Mouse (Mus musculus) limb, embryonic 15.5 days (tissue): ENCODE data around the gene Opcml. TPM values are rescaled to one million over a fixed set of nuclear protein-coding genes. Genes with fewer than 3 reads are reported as not detected.

Experiments used
- ATAC-seq: fragments of 200-750 bp; cut with Nextera tagmentation; 2 replicates; pipeline ENCODE4 v1.8.0; 2017; ENCODE audit warnings: low read depth, moderate TSS enrichment; ENCODE audit not compliant: insufficient number of reproducible peaks, low FRiP score, low TSS enrichment
- H3K27ac ChIP-seq: fragments of 300-500 bp; sonication (generic); 2 replicates; pipeline ENCODE4 v1.5.1; 2015; ENCODE audit warnings: moderate library complexity, mild to moderate bottlenecking, inconsistent platforms
- H3K27me3 ChIP-seq: fragments of 300-500 bp; sonication (generic); 2 replicates; pipeline ENCODE4 v1.6.1; 2015; ENCODE audit warnings: inconsistent platforms
- H3K36me3 ChIP-seq: fragments of 300-500 bp; sonication (generic); 2 replicates; pipeline ENCODE4 v1.6.1; 2015; ENCODE audit warnings: inconsistent platforms
- H3K4me1 ChIP-seq: fragments of 300-500 bp; sonication (generic); 2 replicates; pipeline ENCODE4 v1.6.1; 2015; ENCODE audit warnings: inconsistent platforms
- H3K4me2 ChIP-seq: fragments of 300-500 bp; sonication (generic); 2 replicates; pipeline ENCODE4 v1.6.1; 2015; ENCODE audit warnings: mild to moderate bottlenecking, inconsistent platforms
- H3K4me3 ChIP-seq: fragments of 300-500 bp; sonication (generic); 2 replicates; pipeline ENCODE4 v1.5.1; 2015; ENCODE audit warnings: mild to moderate bottlenecking, inconsistent platforms
- H3K9ac ChIP-seq: fragments of 300-500 bp; sonication (generic); 2 replicates; pipeline ENCODE4 v1.6.1; 2015; ENCODE audit warnings: inconsistent platforms
- H3K9me3 ChIP-seq: fragments of 300-500 bp; sonication (generic); 2 replicates; pipeline ENCODE4 v1.6.1; 2016; ENCODE audit warnings: inconsistent platforms
- WGBS: fragments of 180-500 bp; shearing (Covaris S2); methylation state at CpG from one replicate; pipeline ENCODE4 v1.1.7; 2015; 5-methylcytosine and 5-hydroxymethylcytosine counted together
- polyA plus RNA-seq: library from polyadenylated mRNA; unstranded; fragments of >200 nt; fragmentation: Nextera tagmentation; extraction: Ambion mirVana; gene quantifications from 2 replicates; pipeline ENCODE4 v1.2.1, GENCODE M21; 2015

Opcml gene
- polyA plus RNA-seq, 1 experiment from 2014 or later: 4.9 TPM

GRCm38 (mm10) chr9:28218026-28218646 is 427.6 kb downstream of the Opcml start:
- Histone ChIP-seq H3K27me3 (no peaks in the 10 kb centered on the region), H3K9me3 (no peaks in the 10 kb centered on the region), H3K36me3 (no peaks in the 10 kb centered on the region), H3K9ac (no peak overlapping the region), H3K4me3 (no peak overlapping the region), H3K27ac (no peak overlapping the region), H3K4me1 (no peaks in the 10 kb centered on the region), H3K4me2 (no peak overlapping the region)
- ATAC-seq: no peak
- WGBS: 81% methylated on average over 2 of the region's 2 CpGs

DNA sequence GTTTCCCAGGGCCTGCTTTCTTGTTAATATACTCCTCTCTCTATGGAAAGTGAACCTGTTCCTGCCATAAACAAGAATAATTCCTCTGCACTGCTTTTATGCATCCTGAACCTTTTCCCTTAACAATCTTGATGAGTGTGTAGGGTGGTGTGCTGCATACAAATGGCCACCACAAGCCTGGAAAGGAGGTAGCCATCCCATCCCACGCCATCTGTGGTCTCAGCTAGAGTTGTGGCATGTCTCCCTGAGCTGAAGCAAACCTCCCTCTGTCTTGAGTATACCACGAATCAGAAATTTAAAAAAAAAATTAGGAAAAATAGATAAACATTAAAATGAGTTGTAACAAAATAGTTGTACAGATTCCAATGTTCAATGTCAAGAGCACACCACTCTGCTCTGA is 432.2 kb downstream of the Opcml start:
- Histone ChIP-seq H3K27me3 (no peaks in the 10 kb centered on the region), H3K4me2 (no peak overlapping the region), H3K4me3 (no peak overlapping the region), H3K9ac (no peak overlapping the region), H3K4me1 (no peaks in the 10 kb centered on the region), H3K9me3 (no peaks in the 10 kb centered on the region), H3K27ac (no peak overlapping the region), H3K36me3 (no peaks in the 10 kb centered on the region)
- no peak for ATAC-seq
- 69% methylated on average over 2 of the region's 2 CpGs for whole genome bisulfite sequencing

- no peak for ATAC-seq
- WGBS: 64% methylated on average over 8 of the region's 8 CpGs
Measured at GRCm38 (mm10) chr9:28225824-28226569, 435.4 kb downstream of the Opcml start.

DNA sequence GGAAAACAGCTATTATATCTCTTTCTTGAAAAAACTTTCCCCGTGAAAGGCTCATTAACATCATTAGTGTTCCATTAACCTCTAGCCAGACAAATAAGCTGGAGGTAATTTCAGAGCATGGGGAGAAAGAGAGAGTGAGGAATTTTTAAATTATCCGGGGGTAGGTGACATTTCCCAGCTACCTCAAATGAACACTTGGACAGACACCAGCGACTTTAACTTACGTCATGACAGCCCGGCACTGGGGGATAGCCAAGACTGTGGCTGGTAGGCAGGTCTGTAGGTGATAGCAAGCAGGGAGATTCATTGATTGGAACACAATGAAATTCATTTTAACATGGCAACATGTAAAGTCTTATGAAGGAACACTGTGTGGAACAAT is 436.0 kb downstream of the Opcml start:
- Histone ChIP-seq H3K9ac (no peak overlapping the region), H3K4me1 (no peaks in the 10 kb centered on the region), H3K4me3 (no peak overlapping the region), H3K27ac (no peak overlapping the region), H3K27me3 (no peaks in the 10 kb centered on the region), H3K4me2 (no peak overlapping the region), H3K36me3 (no peaks in the 10 kb centered on the region), H3K9me3 (no peaks in the 10 kb centered on the region)
- 46% methylated on average over 5 of the region's 5 CpGs for WGBS
- ATAC-seq: no peak

More at GRCm38 (mm10) chr9:28225824-28226569, 435.4 kb downstream of the Opcml start:
- Histone ChIP-seq H3K9ac (no peak overlapping the region), H3K4me3 (no peak overlapping the region), H3K27me3 (no peaks in the 10 kb centered on the region), H3K9me3 (no peaks in the 10 kb centered on the region), H3K4me2 (no peak overlapping the region), H3K36me3 (no peaks in the 10 kb centered on the region), H3K4me1 (no peaks in the 10 kb centered on the region), H3K27ac (no peak overlapping the region)

DNA sequence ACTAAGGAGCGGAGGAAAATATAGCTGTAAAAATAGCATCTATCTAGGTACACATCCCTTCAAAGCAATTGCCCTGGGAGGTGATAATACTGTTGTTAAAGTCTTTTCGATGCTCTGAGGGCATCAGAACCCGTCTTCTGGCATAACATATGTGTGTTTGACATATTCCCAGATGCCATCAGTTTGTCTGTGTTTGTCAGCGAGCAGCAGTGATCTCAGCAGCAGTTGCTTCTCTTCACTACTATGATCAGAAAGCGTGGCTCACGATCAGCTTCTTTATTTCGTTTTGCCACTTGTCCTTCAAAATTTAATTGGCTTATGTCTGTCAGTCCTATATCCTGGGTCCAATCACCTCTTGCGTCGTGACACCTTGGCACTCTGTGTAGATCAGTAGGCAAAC is 447.9 kb downstream of the Opcml start:
- ATAC-seq: no peak
- Histone ChIP-seq H3K9me3 (no peaks in the 10 kb centered on the region), H3K4me3 (no peak overlapping the region), H3K9ac (no peak overlapping the region), H3K4me2 (no peak overlapping the region), H3K27ac (no peak overlapping the region), H3K27me3 (no peaks in the 10 kb centered on the region), H3K36me3 (no peaks in the 10 kb centered on the region), H3K4me1 (no peaks in the 10 kb centered on the region)
- WGBS: 84% methylated on average over 9 of the region's 9 CpGs

DNA sequence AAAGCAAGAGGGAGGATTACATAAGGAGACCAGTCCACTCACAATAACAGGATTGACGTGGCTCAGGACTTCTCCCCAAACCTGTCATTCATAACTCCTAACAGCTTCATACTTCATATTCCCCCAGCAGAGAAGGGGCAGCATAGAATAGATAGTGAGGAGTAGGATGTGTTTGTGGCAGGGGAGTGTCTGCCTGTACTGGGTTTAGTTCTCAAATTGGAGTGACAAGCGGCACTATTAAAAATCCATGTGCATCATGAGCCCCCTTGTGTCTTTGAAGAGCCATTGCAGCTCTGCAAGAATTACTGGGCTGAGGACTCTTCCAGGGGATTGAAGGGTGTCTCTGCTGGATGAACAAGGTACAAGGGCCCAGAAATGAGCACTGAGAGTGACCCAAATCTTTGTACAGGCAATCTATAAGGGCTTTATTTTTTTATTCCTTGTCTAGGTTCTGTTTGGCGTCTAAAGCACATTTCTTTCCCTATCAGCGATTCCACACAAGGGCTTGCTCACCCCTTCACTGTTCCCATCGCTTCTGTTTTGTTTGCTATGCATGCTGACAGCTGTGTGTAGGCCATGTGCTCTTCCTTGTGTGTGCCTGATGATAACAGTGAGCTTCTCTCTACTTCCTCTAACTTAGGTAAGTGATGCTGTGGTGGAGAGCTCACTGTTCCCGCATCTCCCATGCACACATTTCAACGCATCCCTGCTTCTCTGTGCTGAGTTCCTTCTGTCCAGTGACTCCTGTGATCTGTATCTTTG is 457.3 kb downstream of the Opcml start:
- H3K27me3 ChIP-seq: peaks cover 6% of the 10 kb centered on the region
- no peak overlapping the region for H3K9ac ChIP-seq
- H3K4me2 ChIP-seq: no peak overlapping the region
- ATAC-seq: no peak
- H3K27ac ChIP-seq: no peak overlapping the region
- H3K4me3 ChIP-seq: no peak overlapping the region
- H3K36me3 ChIP-seq: no peaks in the 10 kb centered on the region
- H3K4me1 ChIP-seq: no peaks in the 10 kb centered on the region
- WGBS: 63% methylated on average over 7 of the region's 7 CpGs
- no peaks in the 10 kb centered on the region for H3K9me3 ChIP-seq

DNA sequence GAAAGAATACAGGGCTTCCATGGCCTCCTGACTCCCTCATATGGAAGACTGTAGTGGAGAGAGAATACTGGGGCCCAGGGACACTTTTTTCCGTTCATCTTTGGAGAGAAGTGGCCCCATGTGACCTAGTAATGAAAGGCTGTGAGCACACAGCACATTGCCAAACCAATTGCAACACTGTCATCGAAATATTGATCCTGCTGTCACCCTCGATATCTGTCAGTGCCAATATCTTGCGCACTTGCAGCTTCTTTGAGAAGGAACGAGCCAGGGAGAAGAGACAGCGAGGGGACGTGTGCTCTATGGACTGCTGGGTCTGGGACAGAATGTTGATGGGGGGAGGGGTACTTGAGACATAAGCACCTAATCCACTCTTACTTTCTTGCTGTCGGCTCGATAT is 460.8 kb downstream of the Opcml start:
- Histone ChIP-seq H3K27me3 (peaks cover 6% of the 10 kb centered on the region), H3K4me3 (no peak overlapping the region), H3K27ac (no peak overlapping the region), H3K4me1 (no peaks in the 10 kb centered on the region), H3K9ac (no peak overlapping the region), H3K9me3 (no peaks in the 10 kb centered on the region), H3K36me3 (no peaks in the 10 kb centered on the region), H3K4me2 (no peak overlapping the region)
- no peak for ATAC-seq
- 84% methylated on average over 9 of the region's 9 CpGs for WGBS

DNA sequence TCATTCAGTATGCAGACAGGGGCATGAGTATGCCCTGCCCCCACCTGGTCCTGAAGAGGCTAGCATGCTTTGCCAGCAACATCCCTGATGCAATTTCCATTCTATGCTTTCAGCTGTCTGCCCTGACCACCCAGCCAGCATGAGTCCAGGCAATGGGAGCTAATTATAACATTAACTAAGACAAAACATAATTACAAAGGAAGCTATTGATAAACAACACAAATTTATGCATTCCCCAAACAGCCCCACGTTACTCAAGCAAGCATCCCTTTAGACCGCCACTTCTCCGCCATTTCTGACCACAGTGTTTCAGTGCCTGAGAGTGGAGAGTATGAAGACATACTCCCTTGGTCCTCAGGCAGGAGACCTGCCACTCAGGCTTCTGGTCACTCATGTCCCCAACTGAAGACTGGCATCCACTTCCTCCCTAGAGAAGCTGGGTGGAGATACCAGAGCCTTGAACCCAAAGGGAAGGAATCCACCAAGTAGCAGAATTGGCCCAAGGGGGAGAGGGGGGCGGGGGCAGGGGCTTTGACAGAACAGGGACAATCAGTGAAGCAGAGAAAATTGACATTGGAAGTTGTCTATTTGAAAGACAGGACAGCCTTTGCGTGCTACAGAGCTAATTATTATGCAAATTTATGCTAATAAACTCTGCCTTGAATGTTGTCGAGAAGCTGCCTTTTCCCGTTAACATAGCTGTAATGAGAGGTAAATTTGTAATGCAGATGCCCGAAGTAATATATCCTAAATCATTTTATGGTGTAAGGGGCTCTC is 464.7 kb downstream of the Opcml start:
- no peaks in the 10 kb centered on the region for H3K36me3 ChIP-seq
- WGBS: 76% methylated on average over 8 of the region's 8 CpGs
- no peak overlapping the region for H3K9ac ChIP-seq
- H3K4me3 ChIP-seq: no peak overlapping the region
- no peaks in the 10 kb centered on the region for H3K4me1 ChIP-seq
- H3K9me3 ChIP-seq: no peaks in the 10 kb centered on the region
- H3K27me3 ChIP-seq: no peaks in the 10 kb centered on the region
- no peak overlapping the region for H3K27ac ChIP-seq
- H3K4me2 ChIP-seq: no peak overlapping the region
- no peak for ATAC-seq

DNA sequence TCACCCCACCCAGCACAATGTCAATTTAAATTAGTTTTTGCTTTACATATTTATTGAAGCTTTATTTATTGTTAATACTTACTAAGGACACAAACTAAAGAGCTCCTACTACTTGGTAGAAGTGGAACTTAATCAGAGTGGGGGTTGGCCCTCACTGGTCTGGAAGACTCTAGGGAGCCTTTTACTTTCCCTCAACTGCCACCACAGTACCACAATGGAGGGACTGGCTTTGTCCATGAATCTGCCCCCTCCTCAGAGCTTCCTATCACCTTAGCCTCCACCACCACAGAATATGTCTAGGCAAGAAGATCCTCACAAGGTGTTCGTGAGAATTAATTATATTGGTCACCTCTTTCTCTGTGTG is 465.3 kb downstream of the Opcml start:
- H3K27ac ChIP-seq: no peak overlapping the region
- H3K4me1 ChIP-seq: no peaks in the 10 kb centered on the region
- H3K4me3 ChIP-seq: no peak overlapping the region
- H3K4me2 ChIP-seq: no peak overlapping the region
- no peaks in the 10 kb centered on the region for H3K27me3 ChIP-seq
- 92% methylated on average over 1 of the region's 1 CpGs for WGBS
- H3K9ac ChIP-seq: no peak overlapping the region
- no peaks in the 10 kb centered on the region for H3K36me3 ChIP-seq
- no peaks in the 10 kb centered on the region for H3K9me3 ChIP-seq
- no peak for ATAC-seq

DNA sequence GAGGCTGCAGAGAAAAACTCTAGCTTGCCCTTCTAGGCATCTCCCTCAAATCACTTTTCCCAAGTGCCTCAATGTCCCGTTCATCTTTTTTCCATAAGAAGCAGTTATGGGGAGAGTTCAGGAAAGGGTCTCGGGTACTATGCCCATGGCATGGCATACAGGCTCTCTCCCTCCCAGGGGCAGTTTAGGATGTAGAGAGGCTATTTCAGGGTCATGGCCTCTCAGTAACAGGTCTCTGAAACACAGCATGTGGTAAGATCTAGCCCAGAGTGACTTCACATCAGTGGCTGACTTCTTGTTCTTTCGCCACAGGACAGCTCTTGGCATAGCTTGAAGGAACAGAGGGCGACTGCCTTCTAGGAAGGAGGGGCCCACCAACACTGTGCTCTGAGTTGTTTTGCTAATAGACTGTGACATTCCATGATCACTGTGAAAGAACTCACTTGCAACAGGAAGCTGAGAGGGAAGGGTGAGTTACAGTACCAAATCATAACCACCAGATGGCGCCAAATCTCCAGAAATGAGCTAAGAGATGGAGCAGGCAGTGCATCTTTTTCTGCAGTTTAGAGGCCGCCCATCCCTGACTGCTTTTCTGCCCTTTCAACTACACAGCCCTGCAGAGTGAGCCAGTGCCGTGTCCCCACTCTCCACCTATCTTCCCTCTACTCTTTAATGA is 470.6 kb downstream of the Opcml start:
- ATAC-seq: no peak
- Histone ChIP-seq H3K27me3 (no peaks in the 10 kb centered on the region), H3K4me1 (no peaks in the 10 kb centered on the region), H3K27ac (no peak overlapping the region), H3K36me3 (no peaks in the 10 kb centered on the region), H3K4me3 (no peak overlapping the region), H3K9ac (no peak overlapping the region), H3K9me3 (no peaks in the 10 kb centered on the region), H3K4me2 (no peak overlapping the region)
- 20% methylated on average over 7 of the region's 7 CpGs for WGBS

DNA sequence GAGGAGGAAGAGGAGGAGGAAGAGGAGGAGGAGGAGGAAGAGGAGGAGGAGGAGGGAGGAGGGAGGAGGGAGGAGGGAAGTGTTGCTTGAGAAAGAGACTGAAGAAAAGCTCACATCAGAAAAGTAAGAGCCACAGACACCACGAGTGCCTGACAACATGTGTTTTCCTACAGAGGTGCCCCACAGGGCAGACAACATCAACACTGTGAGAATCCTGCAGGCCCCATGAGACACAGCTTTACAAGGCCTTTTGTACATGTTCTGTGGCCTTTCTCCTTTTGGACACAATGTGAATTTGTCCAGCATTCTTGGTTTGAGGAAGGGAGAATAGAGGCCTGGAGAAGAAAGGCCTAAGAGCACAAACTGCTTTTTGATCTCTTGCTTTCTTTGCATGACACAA is 471.4 kb downstream of the Opcml start:
- no peak overlapping the region for H3K4me2 ChIP-seq
- ATAC-seq: no peak
- H3K4me1 ChIP-seq: no peaks in the 10 kb centered on the region
- H3K36me3 ChIP-seq: no peaks in the 10 kb centered on the region
- no peaks in the 10 kb centered on the region for H3K9me3 ChIP-seq
- H3K27ac ChIP-seq: no peak overlapping the region
- no peaks in the 10 kb centered on the region for H3K27me3 ChIP-seq
- 75% methylated on average over 1 of the region's 1 CpGs for WGBS
- no peak overlapping the region for H3K4me3 ChIP-seq
- no peak overlapping the region for H3K9ac ChIP-seq
